Mouse (Mus musculus): ENCODE measurements at regions not wholly inside any gene's neighbourhood (a gene's known extent, or its start where the extent isn't known, plus 50 kb on each side); places are given as distances from the start of the nearest gene placed in this dataset.

DNA sequence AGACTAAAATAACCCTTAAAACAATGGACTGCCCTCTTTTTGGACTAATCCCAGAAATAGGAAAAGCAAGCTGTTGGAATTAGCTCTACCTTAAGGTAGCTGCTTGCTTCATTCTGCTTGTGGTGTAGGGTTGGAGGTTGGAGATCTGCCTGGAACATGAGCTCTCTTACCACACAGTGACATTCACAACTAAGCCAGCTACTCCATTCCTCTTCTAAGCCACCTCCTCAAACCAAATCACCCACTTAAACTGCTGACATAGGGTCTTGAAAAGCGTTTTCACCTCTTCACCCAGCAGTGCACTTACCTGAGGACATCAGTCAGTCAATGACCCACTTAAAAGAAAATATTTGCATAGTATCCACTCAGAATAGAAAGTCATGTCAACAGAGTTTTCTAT, 418.3 kb upstream of the Cdh11 start:
- Histone ChIP-seq H3K27ac (ENCODE audit: low read depth) (no peak overlapping the region), H3K27me3 (ENCODE audit: control insufficient read depth, insufficient read depth, low read length) (no peaks in the 10 kb centered on the region), H3K36me3 (replicated peaks; ENCODE audit: control insufficient read depth, insufficient read depth, low read length) (no peaks in the 10 kb centered on the region), H3K4me1 (ENCODE audit: control insufficient read depth, insufficient read depth) (no peaks in the 10 kb centered on the region), H3K9me3 (replicated peaks; ENCODE audit: control insufficient read depth, low read length) (no peaks in the 10 kb centered on the region), H3K9ac (replicated peaks; ENCODE audit: low read depth, low read length) (no peak overlapping the region), H3K4me2 (ENCODE audit: low read depth, low read length) (no peak overlapping the region), H3K4me3 (ENCODE audit: low read depth, low read length) (no peak overlapping the region)
- DNase-seq (ENCODE audit: low spot score) (no peak), ATAC-seq (ENCODE audit: insufficient read depth, low read depth) (no peak)
- 42% methylated on average over 1 of the region's 1 CpGs for WGBS
- TF ChIP-seq EP300 (IDR thresholded peaks at IDR 0.05; ENCODE audit: low read depth) (no peak), CTCF (IDR thresholded peaks at IDR 0.05; ENCODE audit: low read depth) (no peak)

DNA sequence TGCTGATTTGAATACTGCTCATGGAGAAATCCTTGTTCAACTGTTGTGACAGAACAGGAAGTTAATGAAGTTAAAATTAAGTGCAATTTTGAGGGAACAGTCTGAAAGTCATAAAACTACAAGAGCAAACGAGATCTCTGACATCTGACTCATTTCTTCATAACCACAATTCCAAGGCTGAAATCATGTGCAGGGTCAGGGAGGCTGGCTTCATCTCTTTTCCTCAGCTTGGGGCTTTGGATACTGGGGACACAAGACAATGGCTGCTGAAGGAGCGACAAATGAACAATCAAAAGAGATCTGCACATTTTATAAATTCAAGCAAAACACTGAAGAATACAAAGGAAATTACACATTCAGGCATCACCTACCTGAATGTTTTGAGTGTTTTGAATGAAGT, 429.2 kb upstream of the Cdh11 start:
- WGBS, result 62% methylated on average over 2 of the region's 2 CpGs
- no peak overlapping the region for H3K9ac ChIP-seq (replicated peaks; ENCODE audit: low read depth, low read length)
- no peak overlapping the region for H3K27ac ChIP-seq (ENCODE audit: low read depth)
- H3K36me3 ChIP-seq (replicated peaks; ENCODE audit: control insufficient read depth, insufficient read depth, low read length), result no peaks in the 10 kb centered on the region
- DNase-seq (ENCODE audit: low spot score) (no peak), ATAC-seq (ENCODE audit: insufficient read depth, low read depth) (no peak)
- no peak overlapping the region for H3K4me3 ChIP-seq (ENCODE audit: low read depth, low read length)
- TF ChIP-seq EP300 (IDR thresholded peaks at IDR 0.05; ENCODE audit: low read depth), result no peak
- no peak for TF ChIP-seq CTCF (IDR thresholded peaks at IDR 0.05; ENCODE audit: low read depth)
- no peaks in the 10 kb centered on the region for H3K4me1 ChIP-seq (ENCODE audit: control insufficient read depth, insufficient read depth)
- no peak overlapping the region for H3K4me2 ChIP-seq (ENCODE audit: low read depth, low read length)
- H3K9me3 ChIP-seq (replicated peaks; ENCODE audit: control insufficient read depth, low read length), result no peaks in the 10 kb centered on the region
- H3K27me3 ChIP-seq (ENCODE audit: control insufficient read depth, insufficient read depth, low read length), result no peaks in the 10 kb centered on the region

DNA sequence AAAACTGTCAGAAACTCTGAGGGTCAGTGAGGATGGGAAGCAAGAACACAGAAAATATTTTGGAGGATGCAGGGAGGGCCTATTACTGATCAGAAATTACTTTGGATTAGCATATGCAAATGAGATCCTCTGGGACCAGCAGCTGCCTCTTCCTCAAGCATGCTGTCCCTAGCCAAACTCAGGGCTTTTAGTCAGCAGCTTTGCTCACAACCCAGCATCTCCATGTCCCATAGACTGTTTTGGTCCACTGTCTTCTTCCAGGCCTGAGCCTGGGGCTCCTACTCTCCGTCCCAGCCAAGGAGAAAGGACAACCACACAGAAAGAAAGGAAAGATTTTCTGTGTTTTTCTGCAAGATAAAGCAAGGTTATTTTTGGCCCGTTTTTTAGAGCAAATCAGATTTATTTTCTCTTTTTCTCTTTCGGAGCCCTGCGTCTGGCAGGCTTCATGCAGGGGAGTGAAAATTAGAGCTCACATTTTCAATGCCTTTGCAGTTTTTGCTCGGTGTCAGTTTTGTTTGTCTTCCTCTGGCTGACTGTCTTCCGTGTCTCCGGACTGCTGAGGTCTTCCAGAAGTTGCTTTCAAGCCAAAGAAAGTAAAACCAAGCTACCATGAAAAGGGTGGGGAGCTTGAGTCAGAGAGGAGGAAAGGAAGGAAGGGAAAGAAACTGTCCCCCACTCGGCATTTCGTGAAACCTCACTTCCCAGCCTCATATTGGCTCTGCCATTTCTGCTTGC, 445.5 kb upstream of the Cdh11 start:
- DNase-seq (ENCODE audit: low spot score), result peak; percentile 41
- ATAC-seq (ENCODE audit: insufficient read depth, low read depth), result no peak

DNA sequence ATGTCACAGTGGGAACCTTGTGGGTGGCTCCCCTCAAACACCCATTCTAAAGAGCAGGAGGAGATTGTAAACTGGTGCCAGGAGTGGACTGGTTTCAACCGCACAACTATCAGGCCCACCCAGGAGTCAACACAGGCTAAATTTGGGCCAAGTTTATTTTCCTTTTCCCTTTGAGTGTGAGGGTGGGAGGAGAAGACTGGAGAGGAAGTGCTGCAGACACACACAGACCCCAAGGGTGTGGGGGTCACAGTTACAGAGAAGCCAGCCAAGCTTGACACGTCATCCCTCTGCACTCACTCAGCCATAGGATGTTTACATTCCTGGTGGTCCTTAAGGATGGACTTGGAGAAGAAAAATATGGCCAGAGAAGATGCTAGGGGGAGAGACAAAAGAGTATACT, 448.9 kb upstream of the Cdh11 start:
- Histone ChIP-seq H3K9ac (replicated peaks; ENCODE audit: low read depth, low read length) (no peak overlapping the region), H3K4me3 (ENCODE audit: low read depth, low read length) (no peak overlapping the region), H3K4me1 (ENCODE audit: control insufficient read depth, insufficient read depth) (no peaks in the 10 kb centered on the region), H3K4me2 (ENCODE audit: low read depth, low read length) (no peak overlapping the region), H3K27me3 (ENCODE audit: control insufficient read depth, insufficient read depth, low read length) (no peaks in the 10 kb centered on the region), H3K36me3 (replicated peaks; ENCODE audit: control insufficient read depth, insufficient read depth, low read length) (no peaks in the 10 kb centered on the region), H3K9me3 (replicated peaks; ENCODE audit: control insufficient read depth, low read length) (no peaks in the 10 kb centered on the region), H3K27ac (ENCODE audit: low read depth) (no peak overlapping the region)
- ATAC-seq (ENCODE audit: insufficient read depth, low read depth), result peak; percentile 41; the same call in 1 of the 2 replicates
- WGBS, result 23% methylated on average over 2 of the region's 2 CpGs
- no peak for TF ChIP-seq EP300 (IDR thresholded peaks at IDR 0.05; ENCODE audit: low read depth)
- no peak for TF ChIP-seq CTCF (IDR thresholded peaks at IDR 0.05; ENCODE audit: low read depth)
- DNase-seq (ENCODE audit: low spot score), result peak; percentile 22

More for the DNA sequence above, 445.5 kb upstream of the Cdh11 start:
- 39% methylated on average over 9 of the region's 9 CpGs for WGBS
- no peaks in the 10 kb centered on the region for H3K27me3 ChIP-seq (ENCODE audit: control insufficient read depth, insufficient read depth, low read length)
- TF ChIP-seq EP300 (IDR thresholded peaks at IDR 0.05; ENCODE audit: low read depth), result no peak
- no peak for TF ChIP-seq CTCF (IDR thresholded peaks at IDR 0.05; ENCODE audit: low read depth)
- no peak overlapping the region for H3K4me2 ChIP-seq (ENCODE audit: low read depth, low read length)
- no peaks in the 10 kb centered on the region for H3K36me3 ChIP-seq (replicated peaks; ENCODE audit: control insufficient read depth, insufficient read depth, low read length)
- no peaks in the 10 kb centered on the region for H3K9me3 ChIP-seq (replicated peaks; ENCODE audit: control insufficient read depth, low read length)
- no peaks in the 10 kb centered on the region for H3K4me1 ChIP-seq (ENCODE audit: control insufficient read depth, insufficient read depth)
- no peak overlapping the region for H3K4me3 ChIP-seq (ENCODE audit: low read depth, low read length)
- no peak overlapping the region for H3K27ac ChIP-seq (ENCODE audit: low read depth)
- H3K9ac ChIP-seq (replicated peaks; ENCODE audit: low read depth, low read length), result no peak overlapping the region

DNA sequence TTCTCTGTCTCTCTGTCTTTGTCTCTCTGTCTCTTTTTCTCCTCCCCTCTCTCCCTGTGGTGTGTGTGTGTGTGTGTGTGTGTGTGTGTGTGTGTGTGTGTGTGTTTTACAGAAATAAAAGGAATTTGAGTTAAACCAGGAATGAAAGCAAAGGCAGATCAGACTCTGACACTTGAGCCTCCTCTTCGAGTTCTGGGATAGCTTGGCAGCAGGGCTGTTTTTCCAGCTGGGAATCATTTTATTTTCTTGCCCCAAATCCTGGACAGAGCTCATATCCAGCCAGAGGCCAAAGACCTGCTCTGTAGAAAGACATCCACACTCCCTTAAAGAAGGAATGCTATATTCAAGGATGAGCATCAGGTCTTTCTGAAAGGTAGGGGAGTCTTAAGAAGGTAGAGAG, 450.2 kb upstream of the Cdh11 start:
- WGBS, result 23% methylated on average over 1 of the region's 1 CpGs
- H3K27ac ChIP-seq (ENCODE audit: low read depth), result no peak overlapping the region

DNA sequence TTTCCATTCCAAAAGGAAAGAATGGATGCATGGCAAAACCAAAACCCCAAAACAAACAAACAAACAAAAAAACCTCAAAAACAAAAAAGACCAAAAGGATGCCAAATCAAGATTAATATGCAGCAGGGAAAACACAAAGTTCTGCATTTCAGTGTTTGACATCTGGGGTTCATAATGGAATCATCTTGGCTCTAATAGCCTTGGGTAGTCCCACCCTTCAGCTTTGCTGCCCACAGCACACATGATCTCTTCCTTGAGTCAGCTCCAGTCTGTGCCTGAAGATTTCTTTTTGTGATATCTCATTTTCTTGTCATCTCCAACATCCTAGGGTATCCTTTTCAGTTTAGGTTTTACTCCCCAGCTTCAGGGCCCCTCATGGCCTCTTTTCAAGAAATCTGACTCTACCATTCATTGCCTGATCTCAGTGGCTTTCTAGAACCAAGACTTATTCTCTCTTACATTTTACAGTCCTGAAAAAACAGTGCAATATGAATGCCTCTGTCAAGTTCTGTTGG, 453.1 kb upstream of the Cdh11 start:
- Histone ChIP-seq H3K4me2 (ENCODE audit: low read depth, low read length) (no peak overlapping the region), H3K9me3 (replicated peaks; ENCODE audit: control insufficient read depth, low read length) (no peaks in the 10 kb centered on the region), H3K4me3 (ENCODE audit: low read depth, low read length) (no peak overlapping the region), H3K27ac (ENCODE audit: low read depth) (no peak overlapping the region), H3K27me3 (ENCODE audit: control insufficient read depth, insufficient read depth, low read length) (no peaks in the 10 kb centered on the region), H3K9ac (replicated peaks; ENCODE audit: low read depth, low read length) (no peak overlapping the region), H3K4me1 (ENCODE audit: control insufficient read depth, insufficient read depth) (no peaks in the 10 kb centered on the region), H3K36me3 (replicated peaks; ENCODE audit: control insufficient read depth, insufficient read depth, low read length) (no peaks in the 10 kb centered on the region)
- ATAC-seq (ENCODE audit: insufficient read depth, low read depth) (no peak), DNase-seq (ENCODE audit: low spot score) (no peak)
- TF ChIP-seq CTCF (IDR thresholded peaks at IDR 0.05; ENCODE audit: low read depth), result no peak
- no peak for TF ChIP-seq EP300 (IDR thresholded peaks at IDR 0.05; ENCODE audit: low read depth)

More for the DNA sequence above, 450.2 kb upstream of the Cdh11 start:
- H3K4me2 ChIP-seq (ENCODE audit: low read depth, low read length), result no peak overlapping the region
- H3K4me1 ChIP-seq (ENCODE audit: control insufficient read depth, insufficient read depth), result no peaks in the 10 kb centered on the region
- no peak for ATAC-seq (ENCODE audit: insufficient read depth, low read depth)
- H3K9me3 ChIP-seq (replicated peaks; ENCODE audit: control insufficient read depth, low read length), result no peaks in the 10 kb centered on the region
- no peak for DNase-seq (ENCODE audit: low spot score)
- no peak overlapping the region for H3K4me3 ChIP-seq (ENCODE audit: low read depth, low read length)
- TF ChIP-seq EP300 (IDR thresholded peaks at IDR 0.05; ENCODE audit: low read depth), result no peak
- no peak for TF ChIP-seq CTCF (IDR thresholded peaks at IDR 0.05; ENCODE audit: low read depth)
- no peak overlapping the region for H3K9ac ChIP-seq (replicated peaks; ENCODE audit: low read depth, low read length)
- no peaks in the 10 kb centered on the region for H3K27me3 ChIP-seq (ENCODE audit: control insufficient read depth, insufficient read depth, low read length)
- no peaks in the 10 kb centered on the region for H3K36me3 ChIP-seq (replicated peaks; ENCODE audit: control insufficient read depth, insufficient read depth, low read length)
